Mouse (Mus musculus) kidney, embryonic 14.5 days (tissue): Measurements from ENCODE around the gene Fer1l5. TPM values are rescaled to one million over a fixed set of nuclear protein-coding genes. Genes with fewer than 3 reads are reported as not detected.

Source experiments
- ATAC-seq: fragments of 200-750 bp; cut with Nextera tagmentation; 2 replicates; pipeline ENCODE4 v1.8.0; 2017; ENCODE audit warnings: moderate number of reproducible peaks, mild to moderate bottlenecking, moderate TSS enrichment, moderate library complexity; ENCODE audit not compliant: low FRiP score, low TSS enrichment
- H3K27ac ChIP-seq: fragments of 300-500 bp; sonication (generic); 2 replicates; pipeline ENCODE4 v1.5.1; 2014; ENCODE audit warnings: low read depth, mild to moderate bottlenecking, low read length, moderate library complexity, mixed read lengths
- H3K27me3 ChIP-seq: fragments of 300-500 bp; sonication (generic); 2 replicates; pipeline ENCODE4 v1.6.1; 2014; ENCODE audit warnings: mild to moderate bottlenecking, low read length; ENCODE audit not compliant: control insufficient read depth, insufficient read depth
- H3K36me3 ChIP-seq: fragments of 300-500 bp; sonication (generic); 2 replicates; pipeline ENCODE4 v1.6.1; 2014; ENCODE audit warnings: low read length, mixed read lengths; ENCODE audit not compliant: control insufficient read depth, insufficient read depth
- H3K4me1 ChIP-seq: fragments of 300-500 bp; sonication (generic); 2 replicates; pipeline ENCODE4 v1.6.1; 2014; ENCODE audit warnings: low read length, mixed read lengths; ENCODE audit not compliant: control insufficient read depth, insufficient read depth
- H3K4me2 ChIP-seq: fragments of 300-500 bp; sonication (generic); replicated peaks from 2 replicates; pipeline ENCODE4 v1.6.1; 2014; ENCODE audit warnings: low read depth, mild to moderate bottlenecking, low read length
- H3K4me3 ChIP-seq: fragments of 300-500 bp; sonication (generic); 2 replicates; pipeline ENCODE4 v1.5.1; 2014; ENCODE audit warnings: mild to moderate bottlenecking, low read length
- H3K9ac ChIP-seq: fragments of 300-500 bp; sonication (generic); 2 replicates; pipeline ENCODE4 v1.6.1; 2014; ENCODE audit warnings: low read depth, mild to moderate bottlenecking, low read length, moderate library complexity
- H3K9me3 ChIP-seq: fragments of 300-500 bp; sonication (generic); 2 replicates; pipeline ENCODE4 v1.6.1; 2016; ENCODE audit warnings: low read length; ENCODE audit not compliant: control insufficient read depth
- WGBS: fragments of 180-500 bp; shearing (Covaris S2); extraction: QIAGEN DNeasy Blood & Tissue Kit; methylation state at CpG from one replicate; pipeline ENCODE4 v1.1.7; 2014; 5-methylcytosine and 5-hydroxymethylcytosine counted together
- polyA plus RNA-seq: library from polyadenylated mRNA; unstranded; fragments of >200 nt; fragmentation: Nextera tagmentation; extraction: Ambion mirVana; gene quantifications from 2 replicates; pipeline ENCODE4 v1.2.1, GENCODE M21; 2014

Fer1l5 gene
- polyA plus RNA-seq, 1 experiment from 2014 or later: 0.65 TPM

DNA sequence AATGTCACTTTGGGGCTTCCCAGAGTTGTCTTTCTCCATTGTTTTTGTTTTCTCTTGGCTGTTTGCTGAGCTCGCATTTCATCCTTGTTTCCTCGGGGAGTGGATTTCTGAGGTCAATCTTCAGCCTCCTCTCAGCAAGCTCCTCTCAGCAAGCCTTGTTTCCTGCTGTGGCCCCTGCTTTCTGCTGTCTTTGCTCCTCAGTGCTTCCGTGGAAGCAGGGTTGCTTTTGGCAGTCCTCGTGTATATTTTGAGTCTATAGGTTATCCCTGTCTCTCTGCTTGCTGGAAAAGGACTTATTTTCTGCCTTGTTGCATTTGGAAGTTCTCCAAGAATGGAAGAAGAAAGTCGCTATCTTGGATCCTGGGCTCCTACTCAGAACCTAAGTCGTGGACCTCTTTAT lies 24.9 kb downstream of the Fer1l5 start:
- Histone ChIP-seq H3K4me2 (no peak overlapping the region), H3K27ac (no peak overlapping the region)

DNA sequence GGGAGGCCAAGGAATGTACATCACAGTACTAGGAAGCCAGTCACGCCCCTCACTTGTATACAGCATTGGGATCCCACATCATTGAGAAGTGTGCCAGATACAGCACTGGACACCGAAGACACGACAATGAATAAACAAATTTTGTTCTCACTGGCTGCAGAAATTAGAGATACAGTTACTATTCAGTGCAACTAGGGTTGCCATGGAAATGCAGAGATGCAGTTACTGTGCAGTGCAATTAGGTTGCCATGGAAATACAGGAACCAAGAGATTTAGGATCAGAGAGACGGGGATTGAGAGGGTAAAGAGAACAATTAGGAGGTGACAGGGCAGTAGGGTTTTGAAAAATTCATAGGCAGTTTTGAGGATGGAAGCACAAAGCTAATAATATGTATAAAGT lies 29.4 kb downstream of the Fer1l5 start:
- no peaks in the 10 kb centered on the region for H3K4me1 ChIP-seq
- H3K4me2 ChIP-seq: no peak overlapping the region
- H3K4me3 ChIP-seq: no peak overlapping the region
- H3K9me3 ChIP-seq: no peaks in the 10 kb centered on the region
- no peak overlapping the region for H3K27ac ChIP-seq
- H3K27me3 ChIP-seq: no peaks in the 10 kb centered on the region
- H3K9ac ChIP-seq: no peak overlapping the region
- no peaks in the 10 kb centered on the region for H3K36me3 ChIP-seq
- no peak for ATAC-seq
- WGBS: 75% methylated on average over 4 of the region's 4 CpGs

More for the DNA sequence above, 24.9 kb downstream of the Fer1l5 start:
- no peaks in the 10 kb centered on the region for H3K27me3 ChIP-seq
- no peak for ATAC-seq
- no peaks in the 10 kb centered on the region for H3K36me3 ChIP-seq
- WGBS: 19% methylated on average over 6 of the region's 6 CpGs
- no peaks in the 10 kb centered on the region for H3K9me3 ChIP-seq
- H3K4me1 ChIP-seq: no peaks in the 10 kb centered on the region
- H3K4me3 ChIP-seq: no peak overlapping the region
- no peak overlapping the region for H3K9ac ChIP-seq

DNA sequence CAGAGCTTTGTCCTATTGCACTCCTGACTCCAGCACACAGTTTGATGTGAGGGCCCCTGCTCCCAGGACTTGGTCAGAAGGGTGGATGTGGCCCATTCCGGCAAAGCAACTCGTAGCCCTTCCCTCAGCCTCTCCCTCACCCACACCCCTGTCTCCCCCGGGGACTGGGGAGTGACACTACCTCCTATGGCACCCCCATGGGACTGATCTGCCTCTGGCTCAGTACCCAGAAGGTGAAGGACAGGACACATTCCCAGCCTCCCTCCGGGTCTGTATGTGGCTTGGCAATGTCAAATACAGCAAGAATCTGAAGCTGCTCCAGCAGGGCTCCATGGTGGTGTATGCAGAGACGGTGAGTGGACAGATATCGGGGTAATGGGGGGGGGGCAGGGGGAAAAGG lies 32.4 kb downstream of the Fer1l5 start:
- ATAC-seq: no peak
- no peaks in the 10 kb centered on the region for H3K9me3 ChIP-seq
- no peak overlapping the region for H3K4me3 ChIP-seq
- H3K4me2 ChIP-seq: no peak overlapping the region
- H3K4me1 ChIP-seq: no peaks in the 10 kb centered on the region
- H3K9ac ChIP-seq: no peak overlapping the region
- H3K27ac ChIP-seq: no peak overlapping the region
- 83% methylated on average over 6 of the region's 6 CpGs for WGBS
- no peaks in the 10 kb centered on the region for H3K27me3 ChIP-seq
- no peaks in the 10 kb centered on the region for H3K36me3 ChIP-seq

DNA sequence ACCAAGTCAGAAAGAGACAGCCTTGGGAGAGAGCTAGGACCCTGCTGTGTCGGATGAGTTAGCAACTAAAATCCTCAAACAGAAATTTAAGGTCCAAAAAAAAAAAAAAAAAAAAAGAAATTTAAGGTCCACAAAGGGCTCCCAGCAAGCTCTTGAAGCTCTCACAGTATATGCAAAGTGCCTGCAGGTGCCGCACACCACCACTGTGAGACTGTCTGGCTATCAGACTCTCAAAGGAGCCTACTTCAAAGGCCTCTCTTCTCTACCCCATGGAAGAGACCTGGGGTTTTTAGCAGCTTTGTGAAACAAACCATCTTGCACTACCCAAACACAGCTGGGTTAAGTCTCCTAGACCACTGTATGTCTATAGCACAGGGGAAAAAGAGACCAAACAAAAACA lies 57.4 kb downstream of the Fer1l5 start:
- no peak for ATAC-seq
- Histone ChIP-seq H3K27me3 (no peaks in the 10 kb centered on the region), H3K4me1 (no peaks in the 10 kb centered on the region), H3K4me2 (no peak overlapping the region), H3K36me3 (peaks cover 79% of the 10 kb centered on the region), H3K9ac (no peak overlapping the region), H3K27ac (no peak overlapping the region), H3K9me3 (no peaks in the 10 kb centered on the region), H3K4me3 (no peak overlapping the region)
- WGBS: 95% methylated on average over 2 of the region's 2 CpGs

DNA sequence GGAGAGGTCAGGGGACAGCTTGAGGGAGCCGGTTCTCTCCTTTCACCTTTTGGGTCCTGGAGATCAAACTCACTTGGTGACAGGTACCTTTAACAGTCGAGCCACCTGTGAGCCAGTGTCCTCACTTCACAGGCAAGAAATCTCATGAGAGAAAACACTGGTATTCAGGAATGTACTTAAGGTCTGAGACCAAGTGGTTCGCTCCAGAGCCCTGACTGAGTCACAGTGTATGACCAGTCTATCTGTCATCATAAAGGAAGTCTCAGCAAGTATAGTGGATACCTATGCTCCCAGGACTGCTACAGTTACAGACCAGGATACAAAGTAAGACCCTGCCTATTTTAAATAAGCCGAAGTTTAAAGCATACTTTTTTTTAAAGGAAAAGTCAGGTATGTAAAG lies 60.9 kb downstream of the Fer1l5 start:
- Histone ChIP-seq H3K9ac (no peak overlapping the region), H3K4me3 (no peak overlapping the region), H3K4me1 (no peaks in the 10 kb centered on the region), H3K27me3 (no peaks in the 10 kb centered on the region), H3K4me2 (no peak overlapping the region), H3K36me3 (peaks cover 74% of the 10 kb centered on the region), H3K27ac (no peak overlapping the region), H3K9me3 (no peaks in the 10 kb centered on the region)
- no peak for ATAC-seq
- WGBS: 83% methylated on average over 4 of the region's 4 CpGs

DNA sequence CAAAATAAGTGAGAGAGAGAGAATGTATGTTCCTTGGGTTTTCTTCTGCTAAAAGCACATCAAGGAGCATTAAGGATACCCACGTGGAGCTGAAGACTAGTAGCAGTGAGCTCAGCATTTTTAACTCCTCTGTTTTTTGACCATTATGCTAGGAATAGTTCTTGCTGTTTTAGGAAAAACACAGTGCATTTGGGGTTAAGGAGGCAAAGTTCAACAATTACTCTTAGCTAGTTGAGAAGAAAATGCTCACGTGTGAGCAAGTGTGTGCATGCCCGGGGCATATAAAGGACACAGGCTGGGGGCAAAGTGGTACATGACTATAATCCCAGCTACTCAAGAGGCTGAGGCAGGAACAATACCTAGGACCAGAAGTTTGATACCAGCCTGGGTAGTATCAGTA lies 61.5 kb downstream of the Fer1l5 start:
- H3K4me2 ChIP-seq: no peak overlapping the region
- H3K4me3 ChIP-seq: no peak overlapping the region
- H3K27me3 ChIP-seq: no peaks in the 10 kb centered on the region
- H3K9me3 ChIP-seq: no peaks in the 10 kb centered on the region
- H3K9ac ChIP-seq: no peak overlapping the region
- H3K4me1 ChIP-seq: no peaks in the 10 kb centered on the region
- 90% methylated on average over 3 of the region's 3 CpGs for WGBS
- no peak for ATAC-seq
- H3K36me3 ChIP-seq: peaks cover 74% of the 10 kb centered on the region
- H3K27ac ChIP-seq: no peak overlapping the region

DNA sequence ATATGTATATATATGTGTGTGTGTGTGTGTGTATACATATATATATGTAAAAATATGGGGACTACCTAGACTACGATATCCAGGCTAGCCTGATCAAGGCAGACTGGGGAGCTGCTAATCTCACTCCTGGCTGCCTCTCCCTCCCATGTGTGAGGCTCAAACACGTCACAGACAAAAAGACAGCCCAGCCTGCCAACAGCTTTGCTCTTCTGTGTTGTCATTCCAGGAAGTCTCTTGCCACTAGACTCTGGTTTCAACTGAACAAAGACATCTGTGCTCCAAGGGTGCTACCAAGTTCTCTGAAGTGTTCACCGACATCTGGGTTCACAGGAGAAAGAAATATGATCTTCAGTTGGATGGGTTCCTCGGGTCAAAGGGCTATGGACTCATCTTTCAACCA lies 63.0 kb downstream of the Fer1l5 start:
- ATAC-seq: no peak
- no peaks in the 10 kb centered on the region for H3K27me3 ChIP-seq
- WGBS: 52% methylated on average over 4 of the region's 4 CpGs
- H3K9ac ChIP-seq: no peak overlapping the region
- no peak overlapping the region for H3K4me3 ChIP-seq
- no peak overlapping the region for H3K4me2 ChIP-seq
- no peaks in the 10 kb centered on the region for H3K4me1 ChIP-seq
- H3K27ac ChIP-seq: no peak overlapping the region
- peaks cover 76% of the 10 kb centered on the region for H3K36me3 ChIP-seq
- H3K9me3 ChIP-seq: no peaks in the 10 kb centered on the region

DNA sequence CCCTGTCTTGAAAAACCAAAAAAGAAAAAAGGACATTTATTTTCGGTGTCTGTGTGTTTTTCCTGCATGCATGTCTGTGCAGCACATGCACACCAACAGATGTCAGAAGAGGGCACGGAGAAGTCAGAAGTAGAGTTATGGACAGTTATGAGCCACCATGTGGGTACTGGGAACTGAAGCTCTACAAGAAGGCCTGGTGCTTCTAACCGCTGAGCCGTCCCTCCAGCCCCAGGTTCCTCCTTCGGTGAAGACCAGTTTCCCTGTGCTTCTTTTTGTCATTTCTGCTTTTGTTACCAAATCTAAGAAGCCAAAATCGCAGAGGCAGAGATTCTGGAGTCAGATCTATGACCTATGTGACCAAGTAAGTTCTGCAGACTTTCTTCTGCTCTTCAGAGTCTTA lies 64.4 kb downstream of the Fer1l5 start:
- Histone ChIP-seq H3K9ac (no peak overlapping the region), H3K36me3 (peaks cover 72% of the 10 kb centered on the region)

DNA sequence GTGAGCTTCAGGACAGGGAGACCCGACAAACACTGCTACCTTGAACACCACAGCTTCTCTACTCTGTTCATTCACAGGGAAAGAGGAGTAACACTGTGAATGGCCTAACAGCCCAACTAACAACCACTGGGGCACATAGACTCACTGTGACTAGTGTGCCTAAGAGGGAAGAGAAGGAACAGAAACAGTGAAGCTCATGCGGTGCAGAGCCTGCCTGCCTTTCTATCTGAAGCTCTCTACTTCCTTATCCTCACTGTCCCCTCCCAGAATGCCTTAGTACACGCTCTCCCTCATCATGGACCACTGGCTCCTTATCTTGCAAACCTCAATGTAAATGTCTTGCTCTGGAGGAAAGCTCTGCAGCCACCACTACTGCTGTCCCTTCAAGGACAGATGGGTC lies 65.1 kb downstream of the Fer1l5 start:
- Histone ChIP-seq H3K27ac (no peak overlapping the region), H3K4me2 (no peak overlapping the region), H3K9me3 (no peaks in the 10 kb centered on the region), H3K4me1 (no peaks in the 10 kb centered on the region), H3K9ac (no peak overlapping the region), H3K27me3 (no peaks in the 10 kb centered on the region), H3K4me3 (no peak overlapping the region), H3K36me3 (peaks cover 70% of the 10 kb centered on the region)
- ATAC-seq: no peak
- WGBS: 91% methylated on average over 3 of the region's 3 CpGs

More for the DNA sequence above, 64.4 kb downstream of the Fer1l5 start:
- no peaks in the 10 kb centered on the region for H3K9me3 ChIP-seq
- no peak overlapping the region for H3K4me2 ChIP-seq
- no peaks in the 10 kb centered on the region for H3K27me3 ChIP-seq
- no peak for ATAC-seq
- H3K4me3 ChIP-seq: no peak overlapping the region
- H3K27ac ChIP-seq: no peak overlapping the region
- no peaks in the 10 kb centered on the region for H3K4me1 ChIP-seq
- WGBS: 94% methylated on average over 6 of the region's 6 CpGs

DNA sequence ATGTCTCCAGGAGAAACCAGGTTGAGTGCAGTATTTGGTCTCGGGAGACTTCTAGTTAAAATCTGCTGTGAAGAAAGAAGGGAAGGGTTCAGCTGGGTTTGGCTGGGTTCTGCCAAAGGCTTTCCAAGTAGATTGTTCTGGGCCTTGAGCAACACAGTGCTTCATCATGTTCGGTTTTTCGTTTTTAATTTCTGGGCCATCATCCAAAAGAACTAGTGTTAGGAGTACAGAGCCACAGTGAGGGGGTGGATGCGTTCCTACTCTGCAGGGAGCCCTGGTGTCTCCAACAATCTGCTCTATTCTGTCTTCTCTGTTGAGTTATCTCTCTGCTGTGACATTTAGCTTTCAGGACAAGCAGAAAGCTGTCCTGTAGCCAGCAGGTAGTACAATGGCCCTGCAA lies 69.0 kb downstream of the Fer1l5 start:
- Histone ChIP-seq H3K27me3 (no peaks in the 10 kb centered on the region), H3K4me2 (no peak overlapping the region), H3K4me3 (no peak overlapping the region), H3K36me3 (peaks cover 50% of the 10 kb centered on the region), H3K4me1 (no peaks in the 10 kb centered on the region), H3K27ac (no peak overlapping the region), H3K9me3 (no peaks in the 10 kb centered on the region), H3K9ac (no peak overlapping the region)
- ATAC-seq: no peak
- WGBS: 86% methylated on average over 4 of the region's 4 CpGs
